Mouse (Mus musculus) layer of hippocampus, adult 18-20 months (tissue): ENCODE measurements at regions not wholly inside any gene's neighbourhood (a gene's known extent, or its start where the extent isn't known, plus 50 kb on each side); places are given as distances from the start of the nearest gene placed in this dataset.

Experiments
- DNase-seq, 2 experiments: peaks; one replicate each; pipeline ENCODE4 v3.0.0; 2022; ENCODE audit warnings: low spot score in 2 of 2

DNA sequence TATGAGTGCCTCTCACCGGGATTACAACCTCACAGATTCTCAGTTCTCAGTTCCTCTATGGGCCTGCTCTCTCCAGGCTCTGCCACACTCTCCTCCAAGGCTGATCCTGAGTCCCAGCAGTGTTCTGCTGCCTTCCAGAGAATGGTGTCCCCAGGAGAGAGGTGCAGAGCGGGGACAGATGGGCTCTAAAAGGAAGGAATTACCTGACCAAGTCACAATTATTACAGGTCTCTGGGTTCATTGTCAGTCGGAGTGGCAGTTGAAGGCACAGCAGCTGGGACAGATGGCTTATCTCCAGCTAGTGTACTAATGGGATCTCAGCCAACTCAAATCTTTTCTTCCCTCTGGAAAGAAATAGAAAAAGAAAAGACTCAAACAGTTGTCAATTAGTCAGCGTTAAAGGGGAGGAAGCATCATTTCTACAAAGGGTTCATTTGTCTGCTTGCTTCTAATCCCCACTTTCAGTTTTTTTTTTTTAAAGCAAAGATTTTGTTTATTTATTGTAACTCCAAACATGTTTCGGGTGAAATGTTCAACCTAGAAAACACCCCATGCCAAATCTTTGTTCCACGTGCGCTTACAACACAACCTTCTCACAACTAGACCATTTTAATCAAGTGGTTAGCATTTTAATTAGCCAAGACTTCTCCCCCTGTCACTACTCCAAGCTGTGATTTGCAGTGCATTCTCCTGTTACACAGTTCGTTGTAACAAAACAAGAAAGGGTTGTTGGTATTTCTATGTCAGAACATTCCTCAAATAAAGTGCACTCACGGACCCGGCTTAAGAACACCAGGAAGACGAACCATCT lies 304.3 kb upstream of the Sox11 start:
- DNase-seq, result peak in 1 of 2 experiments; percentile 44

GRCm38 (mm10) chr12:27619616-27620015 lies 277.2 kb upstream of the Sox11 start:
- no peak for DNase-seq

- peak in 1 of 2 experiments; percentile 17 for DNase-seq
These were observed 261.8 kb upstream of the Sox11 start for GRCm38 (mm10) chr12:27604061-27604679.

GRCm38 (mm10) chr12:27599149-27599548 lies 256.8 kb upstream of the Sox11 start:
- DNase-seq, result peak; percentile 43 to 71

- peak in 1 of 2 experiments; percentile 3 for DNase-seq
These were observed 255.5 kb upstream of the Sox11 start for GRCm38 (mm10) chr12:27597878-27598277.

DNA sequence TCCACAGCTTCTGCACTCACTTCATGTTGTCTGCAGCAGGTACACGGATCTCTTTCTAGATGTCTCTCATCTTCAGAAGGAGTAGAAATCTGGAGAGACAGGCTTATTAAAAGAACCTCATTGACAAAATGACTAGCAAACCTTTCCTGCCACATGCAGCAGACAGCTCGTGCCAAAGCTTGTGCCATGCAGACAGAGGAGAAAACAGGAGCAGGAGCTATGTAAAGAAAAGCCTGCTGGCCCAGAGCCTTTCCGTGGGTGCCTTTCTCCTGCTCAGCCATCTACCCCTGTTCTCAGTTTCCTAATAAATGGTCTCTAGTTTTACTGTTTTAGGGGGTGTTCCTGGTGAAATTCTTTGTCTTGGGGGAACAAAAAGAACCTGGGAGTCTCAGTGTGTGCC lies 254.9 kb upstream of the Sox11 start:
- DNase-seq, result peak in 1 of 2 experiments; percentile 20

DNA sequence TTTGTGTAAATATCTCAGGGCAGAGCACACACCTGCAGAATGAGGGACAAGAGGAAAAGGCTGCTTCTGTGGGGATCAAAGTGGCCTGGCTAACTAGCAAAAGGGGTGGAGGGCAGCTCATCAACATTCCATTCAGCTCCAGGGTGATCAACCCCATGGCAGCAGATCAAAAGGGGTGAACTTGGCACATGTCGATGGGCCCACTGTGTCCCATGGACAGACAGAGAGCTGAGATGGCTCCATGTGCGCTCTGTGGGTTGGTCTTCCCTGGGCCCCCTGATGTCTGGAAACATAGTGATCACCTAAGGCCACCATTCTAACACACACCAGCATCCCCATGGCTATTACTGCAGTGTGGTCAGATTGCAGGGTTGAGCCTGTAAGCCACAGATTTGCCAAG lies 253.2 kb upstream of the Sox11 start:
- no peak for DNase-seq

GRCm38 (mm10) chr12:27593436-27593835 lies 251.1 kb upstream of the Sox11 start:
- DNase-seq, result no peak

DNA sequence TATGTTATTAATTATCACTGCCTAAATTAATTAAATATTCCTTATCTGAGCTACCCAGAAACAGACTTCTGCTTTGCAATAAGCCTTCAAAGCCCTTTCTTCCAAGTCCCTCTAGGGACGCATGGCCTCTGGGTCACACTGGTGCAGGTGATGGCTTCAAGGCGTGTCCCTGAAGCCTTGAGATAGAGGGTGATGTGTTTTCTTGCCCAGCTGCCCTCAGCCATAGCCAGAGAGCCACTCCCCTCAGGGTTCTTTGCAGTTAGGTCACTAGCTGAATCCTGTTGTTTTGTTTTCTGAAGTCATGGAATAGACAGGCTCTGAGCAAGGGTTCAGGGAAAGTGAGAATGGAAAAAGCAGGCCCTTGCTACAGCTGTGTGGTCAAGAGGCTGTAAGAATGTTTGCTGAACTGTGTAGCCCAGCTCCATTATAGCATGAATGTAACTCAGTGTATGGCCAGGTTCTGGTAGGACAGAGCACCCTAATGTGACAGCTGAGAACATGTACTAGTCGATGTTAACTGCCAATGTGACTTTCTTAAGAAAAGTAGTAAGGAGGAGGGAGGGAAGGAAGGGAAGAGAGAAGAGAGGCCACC lies 233.8 kb upstream of the Sox11 start:
- DNase-seq, result no peak

GRCm38 (mm10) chr12:27575629-27576028 lies 233.3 kb upstream of the Sox11 start:
- DNase-seq, result no peak

DNA sequence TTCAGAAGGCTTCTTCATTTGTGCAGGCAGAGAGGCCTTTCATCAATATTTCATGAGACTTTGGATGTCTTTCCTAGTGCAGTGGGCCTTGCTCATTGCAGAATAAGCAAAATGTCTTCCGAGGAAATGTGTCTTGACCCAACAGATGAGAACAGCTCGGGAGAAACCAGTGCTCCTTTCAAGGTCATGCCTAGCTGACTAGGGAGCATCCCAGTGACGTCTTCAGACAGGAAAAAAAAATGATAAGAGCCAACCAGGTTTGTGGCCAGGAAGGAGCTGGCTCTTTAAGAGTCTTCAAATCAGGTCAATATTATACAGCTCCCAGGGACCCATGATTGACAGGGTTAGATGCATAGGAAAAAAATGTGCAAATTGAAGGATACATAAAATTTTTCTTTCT lies 224.9 kb upstream of the Sox11 start:
- no peak for DNase-seq

GRCm38 (mm10) chr12:27565965-27566507 lies 223.7 kb upstream of the Sox11 start:
- DNase-seq, result no peak

DNA sequence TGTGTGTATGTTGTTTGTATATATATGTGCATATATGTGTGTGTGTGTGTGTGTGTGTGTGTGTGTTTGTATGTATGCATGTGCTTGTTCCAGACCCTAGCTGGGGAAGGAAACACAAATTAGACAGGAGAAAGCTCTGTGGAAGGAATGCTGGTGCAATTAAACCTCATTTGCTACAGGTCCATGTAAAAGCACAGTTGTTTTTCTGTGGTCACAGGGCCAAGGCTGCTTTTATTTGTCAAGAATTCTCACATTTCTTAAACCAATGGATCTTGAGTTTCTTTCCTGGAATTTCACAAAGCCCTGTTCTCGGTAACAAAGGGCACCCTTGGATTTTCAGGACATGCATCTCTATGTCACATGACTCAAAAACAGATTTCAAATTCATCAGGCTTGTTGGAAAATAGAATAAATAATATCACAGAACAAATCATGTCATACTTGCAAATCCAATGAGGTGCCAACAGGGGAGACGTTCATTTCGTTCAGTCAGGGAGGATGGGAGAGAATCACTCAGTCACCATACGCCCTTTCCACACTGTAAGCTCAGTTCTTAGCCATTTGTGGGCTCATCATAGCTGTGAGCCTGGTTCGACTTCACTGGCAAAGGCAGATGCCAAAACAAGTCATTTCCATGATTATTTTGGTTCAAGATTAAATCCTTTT lies 222.4 kb upstream of the Sox11 start:
- no peak for DNase-seq

DNA sequence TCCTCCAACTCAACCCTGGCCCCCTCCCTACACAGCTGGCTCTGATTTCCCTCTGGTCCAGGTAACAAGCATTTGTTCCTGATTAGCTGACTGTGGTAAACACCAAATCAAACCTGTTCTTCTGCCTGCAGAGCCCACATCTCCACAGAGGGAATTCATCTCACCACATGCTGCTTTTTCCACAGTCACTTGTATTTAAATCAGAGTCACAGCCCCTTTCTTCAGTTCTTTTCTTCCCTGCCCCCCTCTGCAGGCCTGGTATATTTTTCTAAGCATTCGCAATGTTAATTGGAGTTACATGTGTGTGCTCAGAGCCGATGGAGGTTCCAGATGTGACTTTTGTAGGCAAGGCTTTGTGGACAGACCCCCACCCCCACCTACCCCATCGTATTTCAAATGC lies 221.5 kb upstream of the Sox11 start:
- DNase-seq, result no peak

GRCm38 (mm10) chr12:27552809-27553208 lies 210.4 kb upstream of the Sox11 start:
- no peak for DNase-seq

- no peak for DNase-seq
These were observed 195.8 kb upstream of the Sox11 start for GRCm38 (mm10) chr12:27538210-27538609.

DNA sequence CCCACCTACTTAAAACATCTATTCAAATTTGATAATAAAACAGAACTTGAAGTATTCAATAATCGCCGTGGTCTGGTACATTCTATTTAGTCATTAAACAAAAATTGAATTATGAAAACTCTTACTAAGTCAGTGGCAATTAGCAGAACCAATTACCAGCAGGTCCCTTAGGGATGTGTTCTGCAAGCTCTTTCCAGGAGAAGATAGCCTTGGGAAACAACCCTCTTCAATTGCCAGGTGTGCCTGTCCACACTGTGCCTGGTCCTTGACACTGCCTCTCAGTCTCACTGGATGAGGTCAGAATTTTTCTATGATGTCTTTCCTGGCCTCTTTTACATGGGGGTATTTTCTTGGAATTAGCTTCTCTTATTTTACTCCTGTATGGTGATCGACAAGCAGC lies 195.1 kb upstream of the Sox11 start:
- DNase-seq, result no peak

DNA sequence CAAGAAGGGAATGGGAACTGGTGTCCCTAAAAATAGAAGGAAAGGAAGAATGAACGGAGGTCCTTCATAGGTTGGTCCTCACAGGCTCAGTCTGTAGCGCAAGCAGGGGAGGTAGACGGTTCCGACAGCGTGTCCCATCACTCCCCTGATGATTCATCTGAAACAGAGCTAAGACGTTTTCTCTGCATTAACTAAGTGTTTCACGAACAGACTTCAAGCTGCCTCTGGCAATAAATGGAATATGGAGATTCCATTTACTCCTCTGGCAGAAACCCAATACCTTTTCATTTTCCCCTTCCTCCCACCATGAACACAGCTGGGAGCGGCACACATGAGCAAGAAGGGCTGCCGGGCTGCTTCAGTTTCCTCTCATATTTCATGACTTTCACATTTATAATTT lies 194.6 kb upstream of the Sox11 start:
- peak in 1 of 2 experiments; percentile 6 for DNase-seq

GRCm38 (mm10) chr12:27525604-27526003 lies 183.2 kb upstream of the Sox11 start:
- no peak for DNase-seq

DNA sequence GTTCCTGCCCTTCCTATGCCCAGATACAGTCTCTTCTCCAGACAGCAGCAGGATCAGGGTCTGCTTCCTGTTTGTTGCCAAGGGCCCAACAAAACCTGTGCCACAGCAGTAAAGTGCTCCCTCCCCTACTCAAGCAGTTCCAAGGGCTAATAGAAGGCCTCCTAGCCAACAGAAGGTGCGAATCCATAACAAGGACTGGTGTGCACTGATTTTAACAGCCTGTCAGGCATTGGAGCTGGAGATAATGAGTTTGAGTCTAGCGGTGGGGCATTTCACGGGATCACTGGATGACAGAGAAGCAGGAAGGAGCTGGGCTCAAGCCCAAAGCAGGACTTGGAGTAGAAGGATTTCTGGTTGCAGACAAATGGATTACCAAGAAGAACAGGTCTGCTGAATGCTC lies 170.9 kb upstream of the Sox11 start:
- no peak for DNase-seq

GRCm38 (mm10) chr12:27508226-27508560 lies 165.8 kb upstream of the Sox11 start:
- DNase-seq, result no peak
